Mouse (Mus musculus): Measurements from ENCODE around the gene Sfrp2.

DNA sequence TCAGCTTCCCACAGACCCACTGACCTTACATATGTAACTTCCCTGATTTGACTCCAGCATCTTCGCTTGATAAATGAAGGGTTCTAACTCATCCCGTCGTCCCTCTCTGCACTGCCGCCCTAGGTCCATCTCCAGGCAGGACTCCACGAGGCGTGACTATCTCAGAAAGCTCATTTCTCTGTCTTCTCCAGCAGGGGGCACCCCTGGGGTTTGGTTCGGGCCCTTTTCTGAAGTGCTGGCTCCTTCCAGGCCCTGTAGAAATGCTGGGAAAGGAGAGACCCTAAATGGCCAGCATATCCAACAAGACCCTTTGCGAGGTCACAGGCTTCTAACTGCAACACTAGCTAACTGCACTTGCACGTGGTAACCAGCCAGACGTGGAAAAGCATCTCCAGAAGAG is 31.7 kb downstream of the Sfrp2 start:
- TF ChIP-seq POLR2A (IDR thresholded peaks at IDR 0.05; ENCODE audit: low read depth, low read length) (no peak), CTCF (conservative IDR thresholded peaks at IDR 0.05; ENCODE audit: insufficient read depth, insufficient read length, low read depth, low read length) (peak; percentile 55)

All from kidney, adult 2 months (tissue).